Mouse (Mus musculus) E14TG2a.4 (cell line): Measurements from ENCODE around the gene Kif21b.

Experiments used
- CTCF ChIP-seq: conservative IDR thresholded peaks from 2 replicates; pipeline ENCODE4 v1.5.1; 2014; ENCODE audit warnings: low read length
- NANOG ChIP-seq: IDR thresholded peaks from 2 replicates; pipeline ENCODE4 v1.6.1; 2014; ENCODE audit warnings: borderline replicate concordance, low read length, mixed read lengths
- POU5F1 ChIP-seq: IDR thresholded peaks from 2 replicates; pipeline ENCODE4 v1.6.1; 2014; ENCODE audit warnings: low read length, borderline replicate concordance

DNA sequence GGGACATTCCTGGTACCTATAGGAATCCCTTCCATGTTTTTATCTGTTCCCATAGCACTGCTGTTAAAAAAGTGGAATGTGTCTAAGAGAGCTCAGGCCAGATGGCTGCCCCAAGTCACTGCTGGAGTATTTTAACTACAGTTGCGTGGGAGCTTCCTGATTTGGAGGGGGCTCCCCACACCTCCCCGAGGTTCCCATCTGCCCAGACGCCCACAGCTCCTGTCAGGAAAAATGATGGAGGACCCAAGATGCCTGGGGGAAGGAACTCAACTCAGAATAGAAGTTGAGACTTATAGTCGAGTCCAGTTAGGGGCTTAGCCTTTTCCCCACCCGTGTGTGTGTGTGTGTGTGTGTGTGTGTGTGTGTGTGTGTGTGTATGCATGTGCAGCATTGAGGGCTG, 2.8 kb upstream of the Kif21b start:
- TF ChIP-seq POU5F1: no peak
- no peak for TF ChIP-seq CTCF
- TF ChIP-seq NANOG: no peak
